Mouse (Mus musculus): ENCODE results near the gene Tef. TPM values are rescaled to one million over a fixed set of nuclear protein-coding genes. Genes with fewer than 3 reads are reported as not detected.

The Tef gene
- polyA plus RNA-seq, 1 experiment from 2014 or later: 4.5 TPM

- H3K27me3 ChIP-seq: peaks cover 25% of the 10 kb centered on the region
- peaks cover 19% of the 10 kb centered on the region for H3K4me1 ChIP-seq (replicated peaks)
- DNase-seq (no peak), ATAC-seq (ENCODE audit: low read depth) (peak; percentile 63; the same call in 1 of the 2 replicates)
- no peak overlapping the region for H3K27ac ChIP-seq
- WGBS (ENCODE audit: insufficient replicate concordance): 75% methylated on average over 5 of the region's 5 CpGs
- H3K9me3 ChIP-seq (replicated peaks): no peaks in the 10 kb centered on the region
- no peak overlapping the region for H3K4me2 ChIP-seq
- H3K9ac ChIP-seq: no peak overlapping the region
- H3K4me3 ChIP-seq (replicated peaks): no peak overlapping the region
- H3K36me3 ChIP-seq: no peaks in the 10 kb centered on the region
Measured at GRCm38 (mm10) chr15:81839634-81840033, 37.4 kb downstream of the Tef start.

GRCm38 (mm10) chr15:81840306-81840705 is 38.1 kb downstream of the Tef start:
- Histone ChIP-seq H3K27me3 (peaks cover 20% of the 10 kb centered on the region), H3K4me2 (no peak overlapping the region), H3K9me3 (replicated peaks) (no peaks in the 10 kb centered on the region), H3K27ac (no peak overlapping the region), H3K9ac (no peak overlapping the region), H3K4me3 (replicated peaks) (no peak overlapping the region), H3K4me1 (replicated peaks) (peaks cover 15% of the 10 kb centered on the region), H3K36me3 (no peaks in the 10 kb centered on the region)
- 81% methylated on average over 7 of the region's 7 CpGs for WGBS (ENCODE audit: insufficient replicate concordance)
- no peak for ATAC-seq (ENCODE audit: low read depth)
- no peak for DNase-seq

GRCm38 (mm10) chr15:81842275-81842674 is 40.1 kb downstream of the Tef start:
- Histone ChIP-seq H3K9ac (no peak overlapping the region), H3K4me1 (replicated peaks) (peaks cover 11% of the 10 kb centered on the region; the same call in 1 of the 2 replicates), H3K4me2 (no peak overlapping the region), H3K9me3 (replicated peaks) (no peaks in the 10 kb centered on the region), H3K4me3 (replicated peaks) (no peak overlapping the region), H3K36me3 (0 out of 2 replicates have a peak, but pooled peaks cover 6% of the 10 kb centered on the region), H3K27me3 (0 out of 2 replicates have a peak, but pooled peaks cover under 1% of the 10 kb centered on the region), H3K27ac (no peak overlapping the region)
- DNase-seq: no peak
- no peak for ATAC-seq (ENCODE audit: low read depth)
- 79% methylated on average over 7 of the region's 7 CpGs for WGBS (ENCODE audit: insufficient replicate concordance)

- WGBS (ENCODE audit: insufficient replicate concordance): 75% methylated on average over 5 of the region's 5 CpGs
- no peak for ATAC-seq (ENCODE audit: low read depth)
- Histone ChIP-seq H3K36me3 (peaks cover 31% of the 10 kb centered on the region), H3K4me1 (replicated peaks) (peaks cover 15% of the 10 kb centered on the region), H3K9me3 (replicated peaks) (no peaks in the 10 kb centered on the region), H3K4me3 (replicated peaks) (no peak overlapping the region), H3K9ac (no peak overlapping the region), H3K4me2 (no peak overlapping the region), H3K27ac (no peak overlapping the region; the same call in 1 of the 2 replicates), H3K27me3 (no peaks in the 10 kb centered on the region)
- no peak for DNase-seq
Measured at GRCm38 (mm10) chr15:81845033-81845625, 42.9 kb downstream of the Tef start.

GRCm38 (mm10) chr15:81845724-81846123 is 43.5 kb downstream of the Tef start:
- WGBS (ENCODE audit: insufficient replicate concordance): 42% methylated on average over 4 of the region's 4 CpGs
- H3K36me3 ChIP-seq: peaks cover 37% of the 10 kb centered on the region
- no peak overlapping the region; the same call in 1 of the 2 replicates for H3K27ac ChIP-seq
- peak; percentile 32; the same call in 1 of the 2 replicates for ATAC-seq (ENCODE audit: low read depth)
- H3K4me2 ChIP-seq: no peak overlapping the region
- H3K4me1 ChIP-seq (replicated peaks): peaks cover 15% of the 10 kb centered on the region
- H3K27me3 ChIP-seq: no peaks in the 10 kb centered on the region
- no peak for DNase-seq
- H3K9ac ChIP-seq: no peak overlapping the region
- H3K9me3 ChIP-seq (replicated peaks): no peaks in the 10 kb centered on the region
- H3K4me3 ChIP-seq (replicated peaks): no peak overlapping the region

- Histone ChIP-seq H3K4me3 (replicated peaks) (no peak overlapping the region), H3K9me3 (replicated peaks) (no peaks in the 10 kb centered on the region), H3K27ac (no peak overlapping the region), H3K4me2 (no peak overlapping the region), H3K4me1 (replicated peaks) (peaks cover 15% of the 10 kb centered on the region), H3K9ac (no peak overlapping the region), H3K27me3 (no peaks in the 10 kb centered on the region), H3K36me3 (peaks cover 47% of the 10 kb centered on the region)
- 86% methylated on average over 9 of the region's 9 CpGs for WGBS (ENCODE audit: insufficient replicate concordance)
- no peak for DNase-seq
- no peak for ATAC-seq (ENCODE audit: low read depth)
Measured at GRCm38 (mm10) chr15:81846755-81847154, 44.5 kb downstream of the Tef start.

- H3K36me3 ChIP-seq: peaks cover 51% of the 10 kb centered on the region
- DNase-seq (no peak), ATAC-seq (ENCODE audit: low read depth) (no peak)
- H3K4me1 ChIP-seq (replicated peaks): peaks cover 15% of the 10 kb centered on the region
- no peak overlapping the region for H3K4me2 ChIP-seq
- no peak overlapping the region for H3K9ac ChIP-seq
- no peak overlapping the region for H3K27ac ChIP-seq
- 78% methylated on average over 4 of the region's 4 CpGs for WGBS (ENCODE audit: insufficient replicate concordance)
- H3K27me3 ChIP-seq: no peaks in the 10 kb centered on the region
- no peak overlapping the region for H3K4me3 ChIP-seq (replicated peaks)
- H3K9me3 ChIP-seq (replicated peaks): no peaks in the 10 kb centered on the region
Measured at GRCm38 (mm10) chr15:81847161-81847560, 44.9 kb downstream of the Tef start.

GRCm38 (mm10) chr15:81847861-81848260 is 45.6 kb downstream of the Tef start:
- Histone ChIP-seq H3K4me3 (replicated peaks) (no peak overlapping the region), H3K9ac (no peak overlapping the region), H3K9me3 (replicated peaks) (no peaks in the 10 kb centered on the region), H3K27ac (no peak overlapping the region), H3K27me3 (no peaks in the 10 kb centered on the region), H3K4me2 (no peak overlapping the region), H3K36me3 (peaks cover 56% of the 10 kb centered on the region), H3K4me1 (replicated peaks) (peaks cover 21% of the 10 kb centered on the region)
- DNase-seq (no peak), ATAC-seq (ENCODE audit: low read depth) (no peak)
- WGBS (ENCODE audit: insufficient replicate concordance): 80% methylated on average over 5 of the region's 5 CpGs

GRCm38 (mm10) chr15:81848301-81848700 is 46.1 kb downstream of the Tef start:
- H3K4me2 ChIP-seq: no peak overlapping the region
- H3K27me3 ChIP-seq: no peaks in the 10 kb centered on the region
- H3K27ac ChIP-seq: no peak overlapping the region
- H3K4me3 ChIP-seq (replicated peaks): no peak overlapping the region
- H3K36me3 ChIP-seq: peaks cover 56% of the 10 kb centered on the region
- WGBS (ENCODE audit: insufficient replicate concordance): 38% methylated on average over 7 of the region's 7 CpGs
- no peak overlapping the region for H3K9ac ChIP-seq
- H3K9me3 ChIP-seq (replicated peaks): no peaks in the 10 kb centered on the region
- peaks cover 24% of the 10 kb centered on the region for H3K4me1 ChIP-seq (replicated peaks)
- peak; percentile 64 for DNase-seq
- ATAC-seq (ENCODE audit: low read depth): 0 out of 2 replicates have a peak, but pooled peaks have one; percentile 55

GRCm38 (mm10) chr15:81849104-81849503 is 46.9 kb downstream of the Tef start:
- Histone ChIP-seq H3K27ac (no peak overlapping the region; the same call in 1 of the 2 replicates), H3K4me3 (replicated peaks) (no peak overlapping the region), H3K4me1 (replicated peaks) (peaks cover 30% of the 10 kb centered on the region), H3K9ac (no peak overlapping the region), H3K36me3 (peaks cover 62% of the 10 kb centered on the region), H3K4me2 (no peak overlapping the region), H3K9me3 (replicated peaks) (no peaks in the 10 kb centered on the region), H3K27me3 (no peaks in the 10 kb centered on the region)
- WGBS (ENCODE audit: insufficient replicate concordance): 86% methylated on average over 9 of the region's 9 CpGs
- DNase-seq (no peak), ATAC-seq (ENCODE audit: low read depth) (no peak)

GRCm38 (mm10) chr15:81850718-81851117 is 48.5 kb downstream of the Tef start:
- no peak overlapping the region for H3K4me2 ChIP-seq

GRCm38 (mm10) chr15:81851375-81851774 is 49.2 kb downstream of the Tef start:
- DNase-seq (no peak), ATAC-seq (ENCODE audit: low read depth) (no peak)
- Histone ChIP-seq H3K27me3 (no peaks in the 10 kb centered on the region), H3K9ac (no peak overlapping the region), H3K4me1 (replicated peaks) (peaks cover 37% of the 10 kb centered on the region), H3K36me3 (peaks cover 68% of the 10 kb centered on the region), H3K9me3 (replicated peaks) (no peaks in the 10 kb centered on the region), H3K4me2 (no peak overlapping the region), H3K27ac (no peak overlapping the region), H3K4me3 (replicated peaks) (no peak overlapping the region)
- 87% methylated on average over 15 of the region's 15 CpGs for WGBS (ENCODE audit: insufficient replicate concordance)

More at GRCm38 (mm10) chr15:81850718-81851117, 48.5 kb downstream of the Tef start:
- 86% methylated on average over 14 of the region's 14 CpGs for WGBS (ENCODE audit: insufficient replicate concordance)
- Histone ChIP-seq H3K9me3 (replicated peaks) (no peaks in the 10 kb centered on the region), H3K27ac (no peak overlapping the region), H3K4me1 (replicated peaks) (peaks cover 40% of the 10 kb centered on the region), H3K9ac (no peak overlapping the region), H3K27me3 (no peaks in the 10 kb centered on the region), H3K36me3 (peaks cover 68% of the 10 kb centered on the region), H3K4me3 (replicated peaks) (no peak overlapping the region)
- DNase-seq: no peak
- ATAC-seq (ENCODE audit: low read depth): no peak

Measured in liver, embryonic 13.5 days (tissue).